Mouse (Mus musculus): ENCODE data around the gene Slc4a1.

Slc4a1 gene

DNA sequence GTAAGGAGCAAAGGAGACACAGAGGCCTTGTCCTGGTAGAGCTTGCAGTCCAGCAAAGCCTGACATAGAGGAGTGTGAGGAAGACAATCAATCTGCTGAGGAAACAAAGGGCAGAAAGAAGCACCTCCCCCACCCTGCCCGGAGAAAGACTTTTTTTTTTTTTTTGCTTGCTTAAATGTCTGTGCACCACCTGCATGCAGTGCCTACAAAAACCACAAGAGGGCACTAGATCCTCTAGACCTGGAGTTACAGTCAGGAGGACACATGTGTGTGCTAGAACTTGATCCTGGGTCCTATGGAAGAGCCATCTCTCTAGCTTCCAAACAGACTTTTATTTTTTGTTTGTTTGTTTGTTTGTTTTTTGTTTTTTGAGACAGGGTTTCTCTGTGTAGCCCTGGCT lies 66.2 kb downstream of the Slc4a1 start:
- DNase-seq (ENCODE audit: low spot score in 2 of 2) = peak; percentile 74 to 83
